Mouse (Mus musculus) lung, adult 2 months (tissue): ENCODE data around the gene Slc35b1.

ENCODE experiments used
- CTCF ChIP-seq: fragments of 200-500 bp; IDR thresholded peaks from 2 replicates; pipeline ENCODE4 v1.5.1; 2011; ENCODE audit warnings: mild to moderate bottlenecking, low read length, control low read depth; ENCODE audit not compliant: insufficient read depth
- POLR2A ChIP-seq: fragments of 200-500 bp; IDR thresholded peaks from 2 replicates; pipeline ENCODE4 v1.6.1; 2011; ENCODE audit warnings: low read depth, mild to moderate bottlenecking, control low read depth, low read length, borderline replicate concordance; ENCODE audit errors: extremely low read depth

GRCm38 (mm10) chr11:95355661-95356011 is 28.9 kb upstream of the Slc35b1 start:
- TF ChIP-seq POLR2A (no peak), CTCF (no peak)
